Mouse (Mus musculus): ENCODE measurements around the gene Rasgef1a. TPM values are rescaled to one million over a fixed set of nuclear protein-coding genes. Genes with fewer than 3 reads are reported as not detected.

Gene Rasgef1a
- 0.13 and 0.19 TPM in 2 replicates for polyA plus RNA-seq (2015; fragmentation: Nextera tagmentation; extraction: Ambion mirVana)

DNA sequence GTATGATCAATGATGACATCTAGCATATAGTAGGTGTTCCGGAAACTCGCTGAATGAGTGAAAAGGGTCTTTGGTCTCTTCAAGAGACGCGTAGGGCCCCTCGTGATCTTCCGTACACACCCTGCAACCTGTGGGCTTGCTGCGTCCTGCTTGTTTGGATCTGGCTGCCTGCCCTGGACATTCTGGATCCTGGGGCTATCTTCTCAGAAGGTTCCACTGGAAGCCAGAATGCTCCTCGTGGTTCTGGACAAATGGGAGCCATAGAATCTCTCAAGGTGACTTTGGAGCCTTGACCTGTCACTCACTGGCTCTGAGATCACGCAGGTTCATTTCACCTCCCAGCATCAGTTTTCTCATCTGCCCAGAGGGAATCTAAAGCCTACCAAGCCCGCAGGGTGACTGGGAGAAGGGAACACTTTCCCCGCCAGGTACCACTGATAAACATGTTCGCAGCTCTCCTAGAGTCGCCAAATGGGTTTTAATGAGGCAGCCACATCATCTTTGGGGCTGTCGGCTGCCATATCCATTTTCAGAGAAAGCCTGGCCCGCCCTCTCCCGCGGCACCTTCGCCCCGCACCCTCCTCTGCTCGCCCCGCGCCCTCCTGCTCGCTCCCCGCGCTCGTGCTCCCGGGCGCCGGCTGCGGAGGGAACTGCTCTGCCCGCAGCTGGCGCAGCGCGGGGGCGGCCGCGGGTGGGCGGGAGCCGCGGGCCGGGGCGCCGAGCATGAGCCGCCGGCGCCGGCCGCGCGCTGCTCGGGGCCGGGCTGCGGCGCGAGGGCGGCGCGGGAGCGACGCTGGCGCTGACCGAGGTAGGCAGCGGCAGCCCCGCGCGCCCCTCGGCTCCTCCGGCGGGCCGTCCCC lies at the start of gene Rasgef1a:
Rasgef1a (plus strand) TSS at position 683 of the 860 bp plus-strand sequence.
- peaks cover 6% of the 10 kb centered on the region; the same call in 1 of the 2 replicates for H3K27me3 ChIP-seq (ENCODE audit: control insufficient read depth, insufficient read depth, low read length)
- H3K4me3 ChIP-seq (ENCODE audit: low read depth, low read length) = peak within 1 kb of the TSS; percentile 35
- H3K4me1 ChIP-seq (replicated peaks; ENCODE audit: control insufficient read depth, insufficient read depth) = no peaks in the 10 kb centered on the region
- DNase-seq (ENCODE audit: low spot score) = no peak
- peak within 1 kb of the TSS; percentile 59 for H3K4me2 ChIP-seq (replicated peaks; ENCODE audit: low read depth)
- ATAC-seq (ENCODE audit: low FRiP score, low TSS enrichment) = 0 out of 2 replicates have a peak, but pooled peaks have one; percentile 6
- WGBS = 10% methylated on average over 69 of the region's 70 CpGs
- H3K36me3 ChIP-seq (ENCODE audit: control insufficient read depth, insufficient read depth, low read length) = no peaks in the 10 kb centered on the region
- no peak for TF ChIP-seq EP300 (optimal IDR thresholded peaks at IDR 0.05)
- TF ChIP-seq CTCF (IDR thresholded peaks at IDR 0.05; ENCODE audit: low read depth) = no peak
- no peaks in the 10 kb centered on the region for H3K9me3 ChIP-seq (ENCODE audit: control insufficient read depth, low read length)
- H3K9ac ChIP-seq (ENCODE audit: low read length) = no peak within 1 kb of the TSS
- no peak within 1 kb of the TSS for H3K27ac ChIP-seq (replicated peaks)

DNA sequence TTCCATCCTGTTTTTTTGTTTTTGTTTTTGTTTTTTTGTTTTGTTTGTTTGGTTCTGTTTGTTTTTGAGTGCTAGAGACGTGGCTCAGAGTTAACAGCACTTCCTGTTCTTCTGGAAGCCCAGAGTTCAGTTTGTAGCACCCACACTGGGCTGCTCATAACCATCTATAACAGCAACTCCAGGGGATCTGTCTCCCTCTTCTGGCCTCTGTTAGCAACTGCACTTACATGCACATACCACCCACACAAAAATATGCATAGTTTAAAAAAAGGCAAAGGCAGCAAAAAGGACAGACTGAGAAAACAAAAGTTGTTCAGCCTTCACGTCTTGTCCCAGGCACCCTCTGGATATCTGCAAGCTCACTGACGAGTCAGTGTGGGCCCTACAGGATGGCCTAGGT lies 48.0 kb upstream of the Rasgef1a start:
- TF ChIP-seq CTCF (IDR thresholded peaks at IDR 0.05; ENCODE audit: low read depth) (peak; percentile 35; the same call in 1 of the 2 replicates), EP300 (optimal IDR thresholded peaks at IDR 0.05) (no peak)
- H3K4me3 ChIP-seq (ENCODE audit: low read depth, low read length) = no peak overlapping the region
- DNase-seq (ENCODE audit: low spot score) (no peak), ATAC-seq (ENCODE audit: low FRiP score, low TSS enrichment) (no peak)
- H3K36me3 ChIP-seq (ENCODE audit: control insufficient read depth, insufficient read depth, low read length) = no peaks in the 10 kb centered on the region
- no peak overlapping the region for H3K4me2 ChIP-seq (replicated peaks; ENCODE audit: low read depth)
- no peaks in the 10 kb centered on the region for H3K4me1 ChIP-seq (replicated peaks; ENCODE audit: control insufficient read depth, insufficient read depth)
- WGBS = 91% methylated on average over 3 of the region's 3 CpGs
- no peaks in the 10 kb centered on the region for H3K27me3 ChIP-seq (ENCODE audit: control insufficient read depth, insufficient read depth, low read length)
- H3K9ac ChIP-seq (ENCODE audit: low read length) = no peak overlapping the region
- H3K9me3 ChIP-seq (ENCODE audit: control insufficient read depth, low read length) = no peaks in the 10 kb centered on the region
- H3K27ac ChIP-seq (replicated peaks) = no peak overlapping the region

DNA sequence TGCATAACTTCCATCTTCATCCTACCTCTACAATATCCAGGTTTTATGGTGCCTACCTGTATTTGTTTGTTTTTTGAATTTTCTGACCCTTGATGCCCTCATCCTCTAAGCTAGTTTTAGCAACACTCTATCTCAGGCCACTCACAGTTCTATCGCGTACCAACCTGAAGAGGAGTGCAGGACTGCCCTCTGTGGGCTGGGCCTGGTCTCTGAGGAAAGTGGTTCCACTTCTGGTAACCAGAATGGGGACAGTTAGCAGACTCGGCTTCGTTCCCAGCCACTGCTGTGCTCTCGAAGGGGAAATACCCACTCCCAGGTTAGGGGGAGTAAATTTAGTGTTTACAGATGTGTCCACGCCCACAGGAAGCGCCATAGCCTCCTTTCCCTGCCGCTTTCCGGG lies 44.5 kb upstream of the Rasgef1a start:
- no peak for ATAC-seq (ENCODE audit: low FRiP score, low TSS enrichment)
- no peak for DNase-seq (ENCODE audit: low spot score)

DNA sequence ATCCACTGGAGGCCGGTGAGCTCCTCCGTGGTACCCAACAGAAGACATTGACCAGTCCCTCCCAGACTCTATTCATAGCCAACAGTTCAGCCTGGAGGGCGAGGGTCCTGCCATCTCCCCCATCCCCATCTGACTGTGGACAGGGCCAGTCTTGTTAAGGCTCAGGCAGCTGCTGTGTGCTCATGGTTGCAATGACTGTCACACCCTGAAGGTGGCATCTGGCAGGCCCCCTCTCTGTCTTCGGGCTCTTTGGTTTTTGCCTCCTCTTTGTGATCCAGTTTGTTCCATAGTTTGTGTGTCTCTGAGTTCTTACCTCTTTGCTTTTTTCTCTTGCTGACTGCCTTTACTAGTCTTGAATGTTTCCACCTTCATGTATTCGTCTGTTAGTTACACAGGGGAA lies 24.1 kb upstream of the Rasgef1a start:
- no peak for DNase-seq (ENCODE audit: low spot score)
- H3K27me3 ChIP-seq (ENCODE audit: control insufficient read depth, insufficient read depth, low read length) = no peaks in the 10 kb centered on the region
- no peak overlapping the region for H3K4me3 ChIP-seq (ENCODE audit: low read depth, low read length)
- no peak overlapping the region for H3K27ac ChIP-seq (replicated peaks)
- 57% methylated on average over 5 of the region's 5 CpGs for WGBS
- H3K9me3 ChIP-seq (ENCODE audit: control insufficient read depth, low read length) = no peaks in the 10 kb centered on the region
- no peaks in the 10 kb centered on the region for H3K36me3 ChIP-seq (ENCODE audit: control insufficient read depth, insufficient read depth, low read length)
- no peak overlapping the region for H3K9ac ChIP-seq (ENCODE audit: low read length)
- ATAC-seq (ENCODE audit: low FRiP score, low TSS enrichment) = no peak
- no peak overlapping the region for H3K4me2 ChIP-seq (replicated peaks; ENCODE audit: low read depth)
- TF ChIP-seq EP300 (optimal IDR thresholded peaks at IDR 0.05) = no peak
- no peak for TF ChIP-seq CTCF (IDR thresholded peaks at IDR 0.05; ENCODE audit: low read depth)
- no peaks in the 10 kb centered on the region for H3K4me1 ChIP-seq (replicated peaks; ENCODE audit: control insufficient read depth, insufficient read depth)

More for the DNA sequence above, 44.5 kb upstream of the Rasgef1a start:
- Histone ChIP-seq H3K27ac (replicated peaks) (no peak overlapping the region), H3K4me3 (ENCODE audit: low read depth, low read length) (no peak overlapping the region), H3K4me2 (replicated peaks; ENCODE audit: low read depth) (no peak overlapping the region), H3K9ac (ENCODE audit: low read length) (no peak overlapping the region), H3K9me3 (ENCODE audit: control insufficient read depth, low read length) (no peaks in the 10 kb centered on the region), H3K27me3 (ENCODE audit: control insufficient read depth, insufficient read depth, low read length) (no peaks in the 10 kb centered on the region), H3K4me1 (replicated peaks; ENCODE audit: control insufficient read depth, insufficient read depth) (no peaks in the 10 kb centered on the region), H3K36me3 (ENCODE audit: control insufficient read depth, insufficient read depth, low read length) (no peaks in the 10 kb centered on the region)
- WGBS = 37% methylated on average over 9 of the region's 9 CpGs
- peak; percentile 52 for TF ChIP-seq CTCF (IDR thresholded peaks at IDR 0.05; ENCODE audit: low read depth)
- TF ChIP-seq EP300 (optimal IDR thresholded peaks at IDR 0.05) = no peak

DNA sequence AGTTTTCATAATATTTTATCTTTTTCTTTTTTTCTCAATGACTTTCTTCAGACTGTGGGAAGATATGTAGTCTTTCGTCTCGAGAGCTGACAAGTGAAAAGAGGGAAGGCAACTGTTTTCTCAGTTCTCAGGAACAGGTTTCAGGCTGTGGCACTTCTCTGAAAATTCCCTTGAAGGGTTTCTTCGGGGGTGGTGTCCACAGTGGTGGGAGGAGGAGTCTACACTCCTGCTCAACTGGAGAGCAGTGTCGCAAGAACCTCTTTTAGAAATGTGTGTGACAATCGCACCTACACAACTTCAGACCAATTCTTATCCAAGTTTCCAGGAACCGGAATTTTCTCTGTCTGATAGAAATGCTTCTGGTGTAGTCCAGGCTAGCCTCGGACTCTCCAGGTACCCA lies 22.0 kb upstream of the Rasgef1a start:
- 82% methylated on average over 7 of the region's 7 CpGs for WGBS
- no peaks in the 10 kb centered on the region for H3K9me3 ChIP-seq (ENCODE audit: control insufficient read depth, low read length)
- no peaks in the 10 kb centered on the region for H3K27me3 ChIP-seq (ENCODE audit: control insufficient read depth, insufficient read depth, low read length)
- no peak for DNase-seq (ENCODE audit: low spot score)
- no peak overlapping the region for H3K4me3 ChIP-seq (ENCODE audit: low read depth, low read length)
- H3K4me1 ChIP-seq (replicated peaks; ENCODE audit: control insufficient read depth, insufficient read depth) = no peaks in the 10 kb centered on the region
- no peak overlapping the region for H3K9ac ChIP-seq (ENCODE audit: low read length)
- H3K4me2 ChIP-seq (replicated peaks; ENCODE audit: low read depth) = no peak overlapping the region
- no peak for TF ChIP-seq EP300 (optimal IDR thresholded peaks at IDR 0.05)
- TF ChIP-seq CTCF (IDR thresholded peaks at IDR 0.05; ENCODE audit: low read depth) = no peak
- no peaks in the 10 kb centered on the region for H3K36me3 ChIP-seq (ENCODE audit: control insufficient read depth, insufficient read depth, low read length)
- H3K27ac ChIP-seq (replicated peaks) = no peak overlapping the region
- ATAC-seq (ENCODE audit: low FRiP score, low TSS enrichment) = no peak

DNA sequence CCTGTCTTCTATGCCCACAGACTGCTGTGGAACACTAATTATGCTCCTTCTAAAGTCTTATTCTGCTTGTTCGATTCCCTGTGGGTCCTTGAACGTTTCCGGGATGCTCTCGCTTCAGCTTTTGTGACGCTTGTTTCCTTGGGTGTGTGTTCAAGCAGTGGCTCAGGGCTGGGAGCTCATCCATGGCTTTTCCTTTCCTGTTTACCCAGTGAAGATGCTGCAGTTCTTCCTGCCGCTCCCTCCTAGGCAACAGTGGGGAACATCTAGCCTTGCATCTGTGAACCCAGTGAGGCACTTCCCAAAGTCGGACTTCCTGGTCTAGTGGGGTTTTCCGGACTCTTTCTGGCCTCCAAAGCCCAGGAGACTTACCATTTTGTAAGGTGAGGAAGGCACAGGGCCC lies 20.6 kb upstream of the Rasgef1a start:
- no peak for ATAC-seq (ENCODE audit: low FRiP score, low TSS enrichment)
- no peak for TF ChIP-seq EP300 (optimal IDR thresholded peaks at IDR 0.05)
- Histone ChIP-seq H3K4me2 (replicated peaks; ENCODE audit: low read depth) (no peak overlapping the region), H3K9me3 (ENCODE audit: control insufficient read depth, low read length) (no peaks in the 10 kb centered on the region), H3K9ac (ENCODE audit: low read length) (no peak overlapping the region), H3K27me3 (ENCODE audit: control insufficient read depth, insufficient read depth, low read length) (no peaks in the 10 kb centered on the region), H3K27ac (replicated peaks) (no peak overlapping the region), H3K4me1 (replicated peaks; ENCODE audit: control insufficient read depth, insufficient read depth) (no peaks in the 10 kb centered on the region), H3K36me3 (ENCODE audit: control insufficient read depth, insufficient read depth, low read length) (no peaks in the 10 kb centered on the region), H3K4me3 (ENCODE audit: low read depth, low read length) (no peak overlapping the region)
- no peak for DNase-seq (ENCODE audit: low spot score)
- WGBS = 75% methylated on average over 8 of the region's 8 CpGs
